Mouse (Mus musculus) hindbrain, embryonic 16.5 days (tissue): ENCODE results near the gene Krt31. TPM values are rescaled to one million over a fixed set of nuclear protein-coding genes. Genes with fewer than 3 reads are reported as not detected.

Experiments used
- ATAC-seq: fragments of 200-750 bp; cut with Nextera tagmentation; 2 replicates; pipeline ENCODE4 v1.8.0; 2017; ENCODE audit warnings: moderate TSS enrichment, moderate library complexity
- H3K27ac ChIP-seq: fragments of 300-500 bp; sonication (generic); 2 replicates; pipeline ENCODE4 v1.5.1; 2014; ENCODE audit warnings: low read depth, mild to moderate bottlenecking, control low read depth, low read length, moderate library complexity
- H3K27me3 ChIP-seq: fragments of 300-500 bp; sonication (generic); replicated peaks from 2 replicates; pipeline ENCODE4 v1.6.1; 2014; ENCODE audit warnings: low read length; ENCODE audit not compliant: control insufficient read depth, insufficient read depth
- H3K36me3 ChIP-seq: fragments of 300-500 bp; sonication (generic); 2 replicates; pipeline ENCODE4 v1.6.1; 2014; ENCODE audit warnings: mild to moderate bottlenecking, low read length, moderate library complexity, mixed read lengths; ENCODE audit not compliant: control insufficient read depth, insufficient read depth
- H3K4me1 ChIP-seq: fragments of 300-500 bp; sonication (generic); 2 replicates; pipeline ENCODE4 v1.6.1; 2014; ENCODE audit warnings: low read depth, low read length; ENCODE audit not compliant: control insufficient read depth, insufficient read depth
- H3K4me2 ChIP-seq: fragments of 300-500 bp; sonication (generic); 2 replicates; pipeline ENCODE4 v1.6.1; 2014; ENCODE audit warnings: mild to moderate bottlenecking, low read length, control low read depth, moderate library complexity
- H3K4me3 ChIP-seq: fragments of 300-500 bp; sonication (generic); 2 replicates; pipeline ENCODE4 v1.5.1; 2014; ENCODE audit warnings: mild to moderate bottlenecking, low read length, control low read depth, moderate library complexity
- H3K9ac ChIP-seq: fragments of 300-500 bp; sonication (generic); 2 replicates; pipeline ENCODE4 v1.6.1; 2014; ENCODE audit warnings: low read depth, mild to moderate bottlenecking, control low read depth, low read length, moderate library complexity
- H3K9me3 ChIP-seq: fragments of 300-500 bp; sonication (generic); 2 replicates; pipeline ENCODE4 v1.6.1; 2014; ENCODE audit warnings: mild to moderate bottlenecking, low read length, moderate library complexity; ENCODE audit not compliant: control insufficient read depth
- WGBS: fragments of 180-500 bp; shearing (Covaris S2); extraction: QIAGEN DNeasy Blood & Tissue Kit; methylation state at CpG from one replicate; pipeline ENCODE4 v1.1.7; 2014; 5-methylcytosine and 5-hydroxymethylcytosine counted together
- polyA plus RNA-seq: library from polyadenylated mRNA; unstranded; fragments of >200 nt; fragmentation: Nextera tagmentation; extraction: Ambion mirVana; gene quantifications from 2 replicates; pipeline ENCODE4 v1.2.1, GENCODE M21; 2015

Krt31 gene
- polyA plus RNA-seq, 1 experiment from 2014 or later: not detected

DNA sequence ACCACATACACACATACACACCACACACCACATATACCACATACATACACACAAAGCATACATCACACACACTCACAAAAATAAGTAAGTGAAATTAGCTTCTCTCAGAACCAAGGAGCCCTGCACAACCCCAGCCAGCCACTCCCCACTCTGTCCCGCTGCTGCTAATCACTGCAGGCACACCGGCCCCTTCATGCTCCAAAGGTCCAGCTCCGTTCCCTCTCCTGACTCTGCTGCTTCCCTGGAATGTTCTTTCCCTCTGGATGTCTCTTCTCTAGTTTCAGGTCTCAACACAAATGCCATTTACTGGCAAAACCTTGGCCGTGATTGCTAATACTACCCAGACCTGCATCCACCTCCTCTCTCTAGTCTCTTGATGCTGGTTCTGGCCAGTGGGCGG is 39.7 kb downstream of the Krt31 start:
- no peak overlapping the region for H3K9ac ChIP-seq
- H3K9me3 ChIP-seq: no peaks in the 10 kb centered on the region
- H3K4me3 ChIP-seq: no peak overlapping the region
- no peak overlapping the region for H3K27ac ChIP-seq
- 81% methylated on average over 5 of the region's 5 CpGs for WGBS
- H3K27me3 ChIP-seq: no peaks in the 10 kb centered on the region
- H3K36me3 ChIP-seq: no peaks in the 10 kb centered on the region
- ATAC-seq: no peak
- no peaks in the 10 kb centered on the region for H3K4me1 ChIP-seq
- H3K4me2 ChIP-seq: no peak overlapping the region

DNA sequence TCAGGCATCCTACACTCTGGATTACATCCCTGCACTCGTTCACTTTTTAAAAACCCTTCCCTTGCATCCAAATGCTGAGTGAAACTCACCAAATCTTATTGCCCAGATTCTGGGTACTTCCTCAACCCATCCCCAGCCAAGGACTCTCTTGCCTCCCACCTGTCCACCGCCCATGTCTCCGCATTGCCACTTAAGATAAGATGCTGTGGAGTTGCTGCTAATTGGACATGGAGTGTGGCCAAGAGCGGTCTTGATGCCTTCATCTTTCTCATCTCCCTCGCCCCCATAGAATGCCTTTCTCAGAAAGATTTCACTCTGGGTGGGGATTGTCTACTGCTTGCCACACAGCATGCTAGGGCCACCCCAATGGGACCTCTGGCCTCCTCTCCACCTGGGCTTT is 42.0 kb downstream of the Krt31 start:
- H3K4me2 ChIP-seq: no peak overlapping the region
- no peaks in the 10 kb centered on the region for H3K27me3 ChIP-seq
- no peak overlapping the region for H3K27ac ChIP-seq
- 86% methylated on average over 5 of the region's 5 CpGs for WGBS
- no peak overlapping the region for H3K9ac ChIP-seq
- no peak for ATAC-seq
- no peaks in the 10 kb centered on the region for H3K9me3 ChIP-seq
- H3K4me1 ChIP-seq: no peaks in the 10 kb centered on the region
- H3K36me3 ChIP-seq: no peaks in the 10 kb centered on the region
- no peak overlapping the region for H3K4me3 ChIP-seq

DNA sequence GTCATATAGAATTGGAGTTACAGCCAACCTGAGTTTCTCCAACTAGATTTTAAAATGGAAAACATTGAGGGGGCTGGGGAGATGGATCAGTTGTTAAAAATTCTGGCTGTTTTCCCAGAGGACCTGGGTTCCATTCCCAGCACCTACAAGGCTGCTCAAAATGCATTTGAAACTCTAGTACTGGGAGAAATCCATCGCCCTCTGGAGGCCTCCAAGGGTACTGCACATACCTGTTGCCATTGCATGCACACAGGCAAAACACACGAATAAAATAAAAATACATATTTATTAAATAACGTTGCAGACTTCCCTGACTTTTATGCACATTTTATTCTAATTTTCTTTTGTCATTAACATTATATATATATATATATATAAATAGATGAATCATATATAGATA is 43.7 kb downstream of the Krt31 start:
- H3K9me3 ChIP-seq: 0 out of 2 replicates have a peak, but pooled peaks cover 3% of the 10 kb centered on the region
- WGBS: 54% methylated on average over 3 of the region's 3 CpGs
- H3K4me3 ChIP-seq: no peak overlapping the region
- no peak overlapping the region for H3K4me2 ChIP-seq
- no peak overlapping the region for H3K27ac ChIP-seq
- no peaks in the 10 kb centered on the region for H3K4me1 ChIP-seq
- H3K36me3 ChIP-seq: no peaks in the 10 kb centered on the region
- no peaks in the 10 kb centered on the region for H3K27me3 ChIP-seq
- H3K9ac ChIP-seq: no peak overlapping the region
- ATAC-seq: no peak

DNA sequence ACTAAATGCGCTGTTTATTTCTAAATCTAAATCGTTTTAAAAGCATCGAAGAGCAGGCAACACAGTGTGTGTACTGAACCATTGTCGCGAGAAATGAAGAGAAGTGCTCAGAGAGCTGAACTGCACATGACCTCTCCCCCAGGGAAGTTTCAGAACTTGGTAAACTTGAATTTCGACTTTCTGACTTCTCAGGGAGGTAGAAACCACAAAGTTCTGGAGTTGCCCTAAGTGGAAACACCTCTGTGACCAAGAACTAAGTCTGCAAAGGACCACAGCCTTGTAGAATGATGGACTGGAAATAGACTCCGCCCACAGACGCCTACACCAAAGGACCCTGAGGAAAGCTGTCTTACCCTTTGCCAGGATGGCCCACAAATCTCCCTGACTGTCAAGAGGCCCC is 44.4 kb downstream of the Krt31 start:
- ATAC-seq: no peak
- H3K4me2 ChIP-seq: no peak overlapping the region
- 91% methylated on average over 8 of the region's 8 CpGs for WGBS

DNA sequence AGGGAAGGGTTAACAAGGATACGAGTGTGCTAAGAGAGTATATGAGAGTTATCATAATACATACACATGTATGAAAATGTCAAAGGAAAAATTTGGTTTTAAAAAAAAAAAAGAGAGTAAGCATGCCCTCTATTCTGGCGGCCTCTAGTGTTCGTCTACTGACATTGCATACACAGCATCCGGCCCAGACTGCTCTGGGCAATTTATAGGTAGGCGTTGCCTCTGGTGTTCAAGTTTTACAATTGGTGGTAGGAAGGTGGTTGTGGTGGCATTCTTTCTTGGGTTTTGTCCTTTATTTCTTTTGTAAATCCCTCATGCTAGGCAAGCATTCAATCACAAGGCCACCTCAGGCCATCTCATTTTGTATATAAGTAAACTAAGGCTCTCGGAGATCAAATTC is 45.5 kb downstream of the Krt31 start:
- WGBS: 25% methylated on average over 6 of the region's 6 CpGs

More for the DNA sequence above, 44.4 kb downstream of the Krt31 start:
- Histone ChIP-seq H3K4me1 (no peaks in the 10 kb centered on the region), H3K4me3 (no peak overlapping the region), H3K27me3 (no peaks in the 10 kb centered on the region), H3K9me3 (0 out of 2 replicates have a peak, but pooled peaks cover 3% of the 10 kb centered on the region), H3K27ac (no peak overlapping the region), H3K36me3 (no peaks in the 10 kb centered on the region), H3K9ac (no peak overlapping the region)

DNA sequence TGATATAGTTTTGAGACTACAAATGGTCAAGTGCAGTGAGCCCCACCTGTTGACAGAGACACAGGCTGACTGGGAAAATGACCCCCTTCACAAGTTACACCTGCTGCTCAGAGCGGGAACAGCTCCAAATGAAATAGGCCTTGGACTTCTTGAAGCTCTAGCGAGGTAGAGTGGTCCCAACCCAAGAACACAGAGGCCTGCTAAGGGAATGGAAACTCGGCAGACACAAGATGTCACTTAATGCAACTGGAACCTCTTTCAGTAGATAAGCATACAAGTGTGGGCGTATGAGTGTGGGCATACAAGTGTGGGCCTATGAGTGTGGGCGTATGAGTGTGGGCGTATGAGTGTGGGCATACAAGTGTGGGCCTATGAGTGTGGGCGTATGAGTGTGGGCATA is 51.3 kb downstream of the Krt31 start:
- Histone ChIP-seq H3K9ac (no peak overlapping the region), H3K9me3 (0 out of 2 replicates have a peak, but pooled peaks cover 3% of the 10 kb centered on the region), H3K27me3 (no peaks in the 10 kb centered on the region), H3K4me1 (no peaks in the 10 kb centered on the region), H3K36me3 (no peaks in the 10 kb centered on the region), H3K27ac (no peak overlapping the region), H3K4me3 (no peak overlapping the region), H3K4me2 (no peak overlapping the region)
- no peak for ATAC-seq
- WGBS: 95% methylated on average over 7 of the region's 7 CpGs

More for the DNA sequence above, 45.5 kb downstream of the Krt31 start:
- Histone ChIP-seq H3K4me1 (no peaks in the 10 kb centered on the region), H3K4me3 (no peak overlapping the region), H3K9ac (no peak overlapping the region), H3K36me3 (no peaks in the 10 kb centered on the region), H3K27me3 (no peaks in the 10 kb centered on the region), H3K9me3 (0 out of 2 replicates have a peak, but pooled peaks cover 3% of the 10 kb centered on the region), H3K4me2 (no peak overlapping the region), H3K27ac (no peak overlapping the region)
- no peak for ATAC-seq

Other genes starting within 250 kb of the Krt31 start
- not detected in 2 replicates for gene Gm11554, start 246.1 kb downstream of the Krt31 start, polyA plus RNA-seq
- gene Krtap4-13, start 240.7 kb downstream of the Krt31 start, polyA plus RNA-seq: not detected in 2 replicates
- not detected in 2 replicates for gene Gm11564, start 234.9 kb downstream of the Krt31 start, polyA plus RNA-seq
- not detected in 2 replicates for gene 2300003K06Rik, start 212.5 kb downstream of the Krt31 start, polyA plus RNA-seq
- gene Krtap4-16, start 198.9 kb downstream of the Krt31 start, polyA plus RNA-seq: not detected in 2 replicates
- gene Gm11568, start 192.6 kb downstream of the Krt31 start, polyA plus RNA-seq: not detected in 2 replicates
- gene Gm11559, start 186.1 kb downstream of the Krt31 start, polyA plus RNA-seq: not detected in 2 replicates
- not detected in 2 replicates for gene Krtap9-1, start 177.2 kb downstream of the Krt31 start, polyA plus RNA-seq
- not detected in 2 replicates for gene Gm11567, start 171.4 kb downstream of the Krt31 start, polyA plus RNA-seq
- gene Krtap31-1, start 142.6 kb downstream of the Krt31 start, polyA plus RNA-seq: not detected in 2 replicates
- not detected in 2 replicates for gene Gm11565, start 135.8 kb downstream of the Krt31 start, polyA plus RNA-seq
- gene Krtap31-2, start 114.3 kb downstream of the Krt31 start, polyA plus RNA-seq: not detected in 2 replicates
- gene Krtap9-5, start 102.1 kb downstream of the Krt31 start, polyA plus RNA-seq: not detected in 2 replicates
- not detected in 2 replicates for gene Krtap29-1, start 71.5 kb downstream of the Krt31 start, polyA plus RNA-seq
- gene Krtap16-1, start 64.0 kb downstream of the Krt31 start, polyA plus RNA-seq: 0.15 TPM in 1 of 2 replicates, not detected in the other
- 1.1 and 1.7 TPM in 2 replicates for gene Krtap17-1, start 56.6 kb downstream of the Krt31 start, polyA plus RNA-seq
- not detected in 2 replicates for gene Krt33a, start 34.3 kb downstream of the Krt31 start, polyA plus RNA-seq
- 0.12 and 0.13 TPM in 2 replicates for gene Krt33b, start 20.7 kb downstream of the Krt31 start, polyA plus RNA-seq
- gene Krt34, start 9.0 kb downstream of the Krt31 start, polyA plus RNA-seq: not detected in 2 replicates
- gene Krt32, start 37.7 kb upstream of the Krt31 start, polyA plus RNA-seq: not detected in 2 replicates
- gene Krt35, start 45.7 kb upstream of the Krt31 start, polyA plus RNA-seq: not detected in 2 replicates
- not detected in 2 replicates for gene Krt36, start 55.1 kb upstream of the Krt31 start, polyA plus RNA-seq
- gene Krt13, start 71.0 kb upstream of the Krt31 start, polyA plus RNA-seq: 0.09 and 0.26 TPM in 2 replicates
- gene Krt15, start 85.4 kb upstream of the Krt31 start, polyA plus RNA-seq: 0.69 and 1.0 TPM in 2 replicates
- gene Krt19, start 98.1 kb upstream of the Krt31 start, polyA plus RNA-seq: 2.3 and 3.0 TPM in 2 replicates
- 0.08 TPM in 1 of 2 replicates, not detected in the other for gene Krt9, start 142.7 kb upstream of the Krt31 start, polyA plus RNA-seq
- 0.55 TPM in 1 of 2 replicates, not detected in the other for gene Krt14, start 157.0 kb upstream of the Krt31 start, polyA plus RNA-seq
- not detected in 2 replicates for gene Krt16, start 198.4 kb upstream of the Krt31 start, polyA plus RNA-seq
- 0.36 and 0.70 TPM in 2 replicates for gene Krt17, start 210.5 kb upstream of the Krt31 start, polyA plus RNA-seq
- not detected in 2 replicates for gene Krt42, start 219.3 kb upstream of the Krt31 start, polyA plus RNA-seq